Mouse (Mus musculus): Measurements from ENCODE around the gene Knstrn. TPM values are rescaled to one million over a fixed set of nuclear protein-coding genes. Genes with fewer than 3 reads are reported as not detected.

The Knstrn gene
- total and polyA plus RNA-seq, 3 experiments: 72.9 to 97.2 (median 72.9) TPM

DNA sequence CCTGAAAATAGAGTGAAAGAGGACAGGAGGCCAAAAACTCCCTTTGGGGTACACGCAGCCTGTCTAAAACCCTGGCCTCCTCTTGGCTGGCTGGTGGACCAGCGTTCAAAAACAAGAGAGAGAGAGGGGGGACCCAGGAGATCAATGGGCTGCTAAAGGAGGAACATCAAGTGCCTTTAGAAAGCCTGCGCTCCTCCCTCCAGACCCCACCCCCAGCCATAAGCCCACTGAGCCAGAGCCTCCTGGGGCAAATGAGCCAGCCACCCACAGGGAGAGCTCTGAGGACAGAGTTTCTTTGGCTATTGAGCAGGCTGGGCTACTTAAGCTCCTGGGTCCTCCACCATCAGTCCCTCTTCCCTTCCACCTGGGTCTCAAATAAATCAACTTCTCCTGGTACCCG lies 85.0 kb downstream of the Knstrn start:
- Histone ChIP-seq H3K9ac (ENCODE audit: insufficient read depth, low read depth) (no peak overlapping the region), H3K79me2 (replicated peaks; ENCODE audit: control insufficient read depth, extremely low read depth, insufficient read depth, poor library complexity, severe bottlenecking) (peaks cover 24% of the 10 kb centered on the region), H3K36me3 (replicated peaks in 1 of 2; ENCODE audit: control insufficient read depth in 1 of 2, insufficient read depth in 1 of 2, low read length in 1 of 2) (no peaks in the 10 kb centered on the region), H3K9me3 (replicated peaks; ENCODE audit: low read length) (no peaks in the 10 kb centered on the region), H3K27ac (ENCODE audit: insufficient read depth, low read depth) (no peak overlapping the region), H3K27me3 (replicated peaks) (peaks cover 21% of the 10 kb centered on the region), H3K4me1 (ENCODE audit: control insufficient read depth in 1 of 2, insufficient read depth in 2 of 2) (peaks cover 8 to 42% of the 10 kb centered on the region in 2 experiments), H3K4me3 (replicated peaks in 1 of 3; ENCODE audit: low read depth in 2 of 3, low read length in 2 of 3, poor library complexity in 1 of 3) (no peak overlapping the region), H3K4me2 (ENCODE audit: insufficient read depth, low read depth, poor library complexity, severe bottlenecking) (no peak overlapping the region)
- dilution Hi-C loops (cut with MboI; ENCODE audit: extremely low pct_ligation_motif_present, extremely low pct_unique_long_range_greater_than_20kb, low sequenced_read_pairs) (no loop called here), in situ Hi-C loops (cut with MboI; ENCODE audit: low pct_ligation_motif_present, low pct_unique_long_range_greater_than_20kb, low sequenced_read_pairs) (loop anchor here (10.0 to 25.0 kb wide), 4 partner anchors 76 to 411 kb away; partner anchors contain the start of gene Srp14)
- DNase-seq (ENCODE audit: extremely low read depth): no peak
- TF ChIP-seq MYC (IDR thresholded peaks at IDR 0.05; ENCODE audit: low read depth, low read length): no peak
- TF ChIP-seq MAZ (IDR thresholded peaks at IDR 0.05; ENCODE audit: low read depth, low read length): no peak
- TF ChIP-seq MEF2A (IDR thresholded peaks at IDR 0.05; ENCODE audit: borderline replicate concordance, low read depth, low read length): no peak
- TF ChIP-seq KAT2A (IDR thresholded peaks at IDR 0.05; ENCODE audit: insufficient replicate concordance, low read length): no peak
- TF ChIP-seq ELF1 (IDR thresholded peaks at IDR 0.05; ENCODE audit: low read depth, low read length): no peak
- TF ChIP-seq NELFE (IDR thresholded peaks at IDR 0.05; ENCODE audit: low read depth, low read length): no peak
- no peak for TF ChIP-seq RAD21 (IDR thresholded peaks at IDR 0.05; ENCODE audit: low read depth, low read length)
- TF ChIP-seq E2F4 (IDR thresholded peaks at IDR 0.05; ENCODE audit: insufficient replicate concordance, low read depth, low read length): no peak
- no peak for TF ChIP-seq RCOR1 (conservative IDR thresholded peaks at IDR 0.05; ENCODE audit: low read depth, low read length)
- no peak for TF ChIP-seq NRF1 (IDR thresholded peaks at IDR 0.05; ENCODE audit: low read depth, low read length)
- TF ChIP-seq ZKSCAN1 (IDR thresholded peaks at IDR 0.05; ENCODE audit: borderline replicate concordance, low read depth, low read length): no peak
- TF ChIP-seq ZC3H11A (IDR thresholded peaks at IDR 0.05; ENCODE audit: low read depth, low read length): no peak

DNA sequence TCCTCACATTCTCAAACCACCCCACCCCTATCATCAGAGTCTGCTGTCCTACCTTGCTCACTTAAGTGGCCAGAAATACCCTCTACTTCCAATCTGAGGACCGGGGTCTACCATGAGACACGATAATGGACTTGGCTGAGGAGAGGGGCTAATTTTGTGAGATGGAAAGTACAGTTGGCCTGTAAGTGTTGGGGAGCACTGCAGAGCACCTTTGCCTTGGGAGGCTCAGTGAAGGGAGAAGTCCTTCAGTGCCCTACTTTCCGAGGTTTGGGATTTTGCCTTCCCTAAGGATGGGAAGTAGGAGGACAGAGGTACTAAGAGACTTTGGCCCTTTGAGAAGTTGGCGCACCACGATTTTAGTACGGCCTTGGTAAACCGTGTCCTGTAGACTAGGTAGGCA lies 85.5 kb downstream of the Knstrn start:
- DNase-seq (ENCODE audit: extremely low read depth): no peak
- Histone ChIP-seq H3K9me3 (replicated peaks; ENCODE audit: low read length) (no peaks in the 10 kb centered on the region), H3K4me1 (ENCODE audit: control insufficient read depth in 1 of 2, insufficient read depth in 2 of 2) (peaks cover 8 to 47% of the 10 kb centered on the region in 2 experiments), H3K9ac (ENCODE audit: insufficient read depth, low read depth) (no peak overlapping the region), H3K79me2 (replicated peaks; ENCODE audit: control insufficient read depth, extremely low read depth, insufficient read depth, poor library complexity, severe bottlenecking) (peaks cover 29% of the 10 kb centered on the region), H3K27me3 (replicated peaks) (peaks cover 19% of the 10 kb centered on the region), H3K36me3 (replicated peaks in 1 of 2; ENCODE audit: control insufficient read depth in 1 of 2, insufficient read depth in 1 of 2, low read length in 1 of 2) (no peaks in the 10 kb centered on the region), H3K27ac (ENCODE audit: insufficient read depth, low read depth) (no peak overlapping the region), H3K4me2 (ENCODE audit: insufficient read depth, low read depth, poor library complexity, severe bottlenecking) (no peak overlapping the region), H3K4me3 (replicated peaks in 1 of 3; ENCODE audit: low read depth in 2 of 3, low read length in 2 of 3, poor library complexity in 1 of 3) (no peak overlapping the region)
- dilution Hi-C loops (cut with MboI; ENCODE audit: extremely low pct_ligation_motif_present, extremely low pct_unique_long_range_greater_than_20kb, low sequenced_read_pairs) (no loop called here), in situ Hi-C loops (cut with MboI; ENCODE audit: low pct_ligation_motif_present, low pct_unique_long_range_greater_than_20kb, low sequenced_read_pairs) (loop anchor here (10.0 to 25.0 kb wide), 4 partner anchors 75 to 412 kb away; partner anchors contain the start of gene Srp14)
- no peak for TF ChIP-seq JUN (IDR thresholded peaks at IDR 0.05; ENCODE audit: insufficient read depth, low read depth, low read length)
- no peak for TF ChIP-seq ZMIZ1 (IDR thresholded peaks at IDR 0.05; ENCODE audit: low read depth, low read length)
- no peak for TF ChIP-seq RCOR1 (conservative IDR thresholded peaks at IDR 0.05; ENCODE audit: low read depth, low read length)
- no peak for TF ChIP-seq ZNF384 (IDR thresholded peaks at IDR 0.05; ENCODE audit: low read depth, low read length)
- TF ChIP-seq MEF2A (IDR thresholded peaks at IDR 0.05; ENCODE audit: borderline replicate concordance, low read depth, low read length): no peak
- no peak for TF ChIP-seq SMC3 (IDR thresholded peaks at IDR 0.05; ENCODE audit: low read depth, low read length)
- no peak for TF ChIP-seq JUND (conservative IDR thresholded peaks at IDR 0.05; ENCODE audit: low read depth, low read length)
- no peak for TF ChIP-seq NRF1 (IDR thresholded peaks at IDR 0.05; ENCODE audit: low read depth, low read length)
- TF ChIP-seq MAX (IDR thresholded peaks at IDR 0.05; ENCODE audit: low read length): no peak

All from CH12.LX (cell line).